Mouse (Mus musculus) liver, embryonic 11.5 days (tissue): Measurements from ENCODE around the gene Cd86. TPM values are rescaled to one million over a fixed set of nuclear protein-coding genes. Genes with fewer than 3 reads are reported as not detected.

Source experiments
- ATAC-seq: fragments of 200-750 bp; cut with Nextera tagmentation; replicated peaks from 2 replicates; pipeline ENCODE4 v1.8.0; 2017; ENCODE audit warnings: moderate number of reproducible peaks, mild to moderate bottlenecking, moderate TSS enrichment, moderate library complexity; ENCODE audit not compliant: low FRiP score
- DNase-seq: peaks from one replicate; pipeline ENCODE4 v3.0.0-alpha.2; 2017; ENCODE audit warnings: low spot score
- H3K27ac ChIP-seq: fragments of 300-500 bp; sonication (generic); 2 replicates; pipeline ENCODE4 v1.5.1; 2014; ENCODE audit warnings: mild to moderate bottlenecking, low read depth, low read length, control low read depth
- H3K27me3 ChIP-seq: fragments of 300-500 bp; sonication (generic); replicated peaks from 2 replicates; pipeline ENCODE4 v1.6.1; 2014; ENCODE audit warnings: low read length, mixed read lengths; ENCODE audit not compliant: control insufficient read depth, insufficient read depth
- H3K36me3 ChIP-seq: fragments of 300-500 bp; sonication (generic); 2 replicates; pipeline ENCODE4 v1.6.1; 2014; ENCODE audit warnings: mild to moderate bottlenecking, low read length, moderate library complexity, mixed read lengths; ENCODE audit not compliant: control insufficient read depth, insufficient read depth
- H3K4me1 ChIP-seq: fragments of 300-500 bp; sonication (generic); replicated peaks from 2 replicates; pipeline ENCODE4 v1.6.1; 2014; ENCODE audit warnings: low read length, mixed read lengths; ENCODE audit not compliant: control insufficient read depth, insufficient read depth
- H3K4me2 ChIP-seq: fragments of 300-500 bp; sonication (generic); 2 replicates; pipeline ENCODE4 v1.6.1; 2014; ENCODE audit warnings: mild to moderate bottlenecking, control low read depth, moderate library complexity
- H3K4me3 ChIP-seq: fragments of 300-500 bp; sonication (generic); 2 replicates; pipeline ENCODE4 v1.5.1; 2014; ENCODE audit warnings: low read depth, low read length, control low read depth
- H3K9ac ChIP-seq: fragments of 300-500 bp; sonication (generic); 2 replicates; pipeline ENCODE4 v1.6.1; 2014; ENCODE audit warnings: low read depth, low read length, control low read depth
- H3K9me3 ChIP-seq: fragments of 300-500 bp; sonication (generic); 2 replicates; pipeline ENCODE4 v1.6.1; 2016; ENCODE audit warnings: low read length, inconsistent platforms, mixed read lengths; ENCODE audit not compliant: control insufficient read depth
- WGBS: fragments of 180-500 bp; shearing (Covaris S2); extraction: QIAGEN DNeasy Blood & Tissue Kit; methylation state at CpG from one replicate; pipeline ENCODE4 v1.1.7; 2014; 5-methylcytosine and 5-hydroxymethylcytosine counted together
- polyA plus RNA-seq: library from polyadenylated mRNA; unstranded; fragments of >200 nt; fragmentation: Nextera tagmentation; extraction: Ambion mirVana; gene quantifications from 2 replicates; pipeline ENCODE4 v1.2.1, GENCODE M21; 2014

Gene Cd86
- polyA plus RNA-seq, 1 experiment from 2014 or later, result 4.5 TPM

GRCm38 (mm10) chr16:36645124-36645523 lies 20.8 kb downstream of the Cd86 start:
- WGBS, result 73% methylated on average over 6 of the region's 6 CpGs
- Histone ChIP-seq H3K9me3 (no peaks in the 10 kb centered on the region), H3K27me3 (no peaks in the 10 kb centered on the region), H3K36me3 (no peaks in the 10 kb centered on the region), H3K4me2 (no peak overlapping the region), H3K4me3 (no peak overlapping the region), H3K27ac (no peak overlapping the region), H3K9ac (no peak overlapping the region), H3K4me1 (no peaks in the 10 kb centered on the region)
- ATAC-seq, result no peak
- DNase-seq, result no peak

GRCm38 (mm10) chr16:36642696-36643046 lies 23.2 kb downstream of the Cd86 start:
- no peak overlapping the region for H3K4me3 ChIP-seq
- DNase-seq (no peak), ATAC-seq (no peak)
- no peak overlapping the region for H3K9ac ChIP-seq
- no peak overlapping the region for H3K27ac ChIP-seq
- no peaks in the 10 kb centered on the region for H3K27me3 ChIP-seq
- H3K4me2 ChIP-seq, result no peak overlapping the region
- H3K9me3 ChIP-seq, result no peaks in the 10 kb centered on the region
- 57% methylated on average over 5 of the region's 5 CpGs for WGBS
- H3K4me1 ChIP-seq, result no peaks in the 10 kb centered on the region
- H3K36me3 ChIP-seq, result no peaks in the 10 kb centered on the region

- Histone ChIP-seq H3K9ac (no peak overlapping the region), H3K4me3 (no peak overlapping the region), H3K27ac (no peak overlapping the region), H3K9me3 (no peaks in the 10 kb centered on the region), H3K36me3 (no peaks in the 10 kb centered on the region), H3K4me1 (no peaks in the 10 kb centered on the region), H3K4me2 (no peak overlapping the region), H3K27me3 (no peaks in the 10 kb centered on the region)
- no peak for DNase-seq
- 81% methylated on average over 14 of the region's 14 CpGs for WGBS
- no peak for ATAC-seq
Observed at GRCm38 (mm10) chr16:36641830-36642695, 23.8 kb downstream of the Cd86 start.

GRCm38 (mm10) chr16:36640993-36641392 lies 24.9 kb downstream of the Cd86 start:
- no peak overlapping the region for H3K4me3 ChIP-seq
- no peak for ATAC-seq
- no peaks in the 10 kb centered on the region for H3K9me3 ChIP-seq
- whole genome bisulfite sequencing, result 63% methylated on average over 5 of the region's 5 CpGs
- DNase-seq, result no peak
- H3K9ac ChIP-seq, result no peak overlapping the region
- no peaks in the 10 kb centered on the region for H3K27me3 ChIP-seq
- no peak overlapping the region for H3K4me2 ChIP-seq
- no peaks in the 10 kb centered on the region for H3K4me1 ChIP-seq
- no peak overlapping the region for H3K27ac ChIP-seq
- no peaks in the 10 kb centered on the region for H3K36me3 ChIP-seq

- H3K4me2 ChIP-seq, result no peak overlapping the region
- no peak for DNase-seq
- no peaks in the 10 kb centered on the region for H3K9me3 ChIP-seq
- no peaks in the 10 kb centered on the region for H3K27me3 ChIP-seq
- no peaks in the 10 kb centered on the region for H3K4me1 ChIP-seq
- H3K27ac ChIP-seq, result no peak overlapping the region
- H3K36me3 ChIP-seq, result no peaks in the 10 kb centered on the region
- WGBS, result 73% methylated on average over 16 of the region's 16 CpGs
- no peak overlapping the region for H3K9ac ChIP-seq
- H3K4me3 ChIP-seq, result no peak overlapping the region
- no peak for ATAC-seq
Observed at GRCm38 (mm10) chr16:36639812-36640504, 25.9 kb downstream of the Cd86 start.

- no peaks in the 10 kb centered on the region for H3K9me3 ChIP-seq
- no peak overlapping the region for H3K4me3 ChIP-seq
- WGBS, result 45% methylated on average over 4 of the region's 4 CpGs
- ATAC-seq, result no peak
- no peaks in the 10 kb centered on the region for H3K27me3 ChIP-seq
- H3K36me3 ChIP-seq, result no peaks in the 10 kb centered on the region
- H3K27ac ChIP-seq, result no peak overlapping the region
- no peaks in the 10 kb centered on the region for H3K4me1 ChIP-seq
- no peak for DNase-seq
- no peak overlapping the region for H3K4me2 ChIP-seq
- H3K9ac ChIP-seq, result no peak overlapping the region
Observed at GRCm38 (mm10) chr16:36636800-36637199, 29.1 kb downstream of the Cd86 start.

GRCm38 (mm10) chr16:36634971-36635710 lies 30.7 kb downstream of the Cd86 start:
- ATAC-seq, result no peak
- Histone ChIP-seq H3K4me2 (no peak overlapping the region), H3K36me3 (no peaks in the 10 kb centered on the region), H3K27ac (no peak overlapping the region), H3K4me3 (no peak overlapping the region), H3K4me1 (no peaks in the 10 kb centered on the region), H3K27me3 (no peaks in the 10 kb centered on the region), H3K9me3 (no peaks in the 10 kb centered on the region), H3K9ac (no peak overlapping the region)
- 86% methylated on average over 23 of the region's 23 CpGs for WGBS
- DNase-seq, result no peak

GRCm38 (mm10) chr16:36634421-36634820 lies 31.5 kb downstream of the Cd86 start:
- Histone ChIP-seq H3K4me1 (no peaks in the 10 kb centered on the region), H3K4me2 (no peak overlapping the region), H3K9me3 (no peaks in the 10 kb centered on the region), H3K27ac (no peak overlapping the region), H3K36me3 (no peaks in the 10 kb centered on the region), H3K27me3 (no peaks in the 10 kb centered on the region), H3K9ac (no peak overlapping the region), H3K4me3 (no peak overlapping the region)
- DNase-seq (no peak), ATAC-seq (no peak)
- 70% methylated on average over 2 of the region's 2 CpGs for WGBS
